Mouse (Mus musculus): ENCODE results near the gene Txnrd3. TPM values are rescaled to one million over a fixed set of nuclear protein-coding genes. Genes with fewer than 3 reads are reported as not detected.

The Txnrd3 gene
- polyA plus RNA-seq, 1 experiment from 2014 or later: 12.5 TPM

DNA sequence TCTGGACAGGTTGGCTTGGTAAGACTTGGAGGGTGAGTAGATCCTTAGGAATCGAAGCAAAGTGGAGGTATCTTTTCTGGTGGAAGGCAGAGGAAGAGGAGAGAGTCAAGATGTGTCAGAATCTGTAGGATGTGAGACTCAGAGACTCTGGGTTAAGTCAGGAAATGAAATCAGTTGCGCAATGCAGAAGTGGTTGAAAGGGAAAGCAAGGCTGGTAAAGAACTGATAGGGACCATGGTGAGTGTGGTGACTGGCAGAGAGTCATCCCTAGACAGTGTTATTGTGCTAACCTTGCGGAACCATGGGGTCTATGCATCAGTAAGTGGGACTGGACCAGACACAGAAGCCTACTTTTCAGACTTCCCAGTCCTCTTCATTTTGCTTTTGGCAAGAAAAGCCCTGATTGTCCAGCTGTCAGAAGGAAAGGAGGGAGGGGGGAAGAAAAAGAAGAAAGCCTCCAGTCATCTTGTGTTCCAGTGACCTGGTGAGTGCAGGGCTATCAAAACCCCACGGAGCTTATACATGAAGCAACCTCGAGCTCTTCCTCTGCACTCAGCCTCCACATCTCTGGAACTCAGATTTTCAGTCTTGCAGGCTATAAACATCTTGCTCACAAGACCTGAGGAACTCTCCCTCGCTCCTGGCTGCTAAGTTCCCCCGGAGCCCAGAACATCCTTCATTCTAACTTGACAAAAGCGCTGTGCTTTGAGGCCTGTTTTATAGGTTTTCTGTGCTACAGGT is 15.6 kb upstream of the Txnrd3 start:
- Histone ChIP-seq H3K9ac (no peak overlapping the region), H3K4me2 (replicated peaks) (no peak overlapping the region), H3K4me3 (no peak overlapping the region), H3K4me1 (no peaks in the 10 kb centered on the region), H3K27ac (no peak overlapping the region), H3K27me3 (no peaks in the 10 kb centered on the region; the same call in 1 of the 2 replicates), H3K36me3 (no peaks in the 10 kb centered on the region), H3K9me3 (no peaks in the 10 kb centered on the region)
- 64% methylated on average over 8 of the region's 8 CpGs for WGBS
- ATAC-seq (ENCODE audit: insufficient number of reproducible peaks, insufficient read depth, low FRiP score, low TSS enrichment): no peak

DNA sequence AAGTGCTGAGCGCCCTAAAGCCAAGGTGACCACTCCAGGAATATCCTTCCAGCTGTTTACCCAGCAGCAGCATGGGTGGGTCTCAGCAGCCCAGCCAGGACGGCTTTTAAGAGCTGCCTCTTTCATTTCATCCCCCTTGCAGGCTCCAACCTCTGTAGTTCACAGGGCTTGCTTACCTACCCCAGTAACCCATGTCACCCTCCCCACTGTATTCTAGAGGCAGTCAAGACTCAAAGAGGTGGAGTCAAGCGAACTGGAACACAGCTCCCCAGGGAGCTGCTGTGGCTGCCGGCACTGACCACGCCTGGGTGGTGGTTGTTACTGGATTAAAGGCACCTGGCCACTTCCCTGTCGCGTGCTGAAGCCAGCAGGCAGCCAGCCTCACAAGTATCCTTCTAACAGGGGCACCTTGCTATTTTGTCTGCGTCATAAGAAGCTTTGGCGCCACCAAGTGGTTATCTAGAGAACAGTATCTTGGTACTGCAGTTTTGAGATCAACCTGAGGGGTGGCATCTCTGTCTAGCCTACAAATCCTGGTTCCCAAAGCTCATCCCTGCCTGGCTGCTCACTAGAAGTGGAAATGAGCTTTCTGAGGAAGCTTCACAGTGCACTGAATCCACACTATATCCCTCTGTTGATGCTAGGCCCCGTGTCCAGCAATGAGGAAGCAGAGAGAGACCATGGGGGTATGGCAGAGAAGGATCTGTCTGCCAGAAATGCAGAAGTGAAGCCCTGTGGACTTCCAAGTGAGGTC is 11.8 kb upstream of the Txnrd3 start:
- H3K4me1 ChIP-seq: peaks cover 6% of the 10 kb centered on the region; the same call in 1 of the 2 replicates
- H3K36me3 ChIP-seq: no peaks in the 10 kb centered on the region
- H3K9me3 ChIP-seq: no peaks in the 10 kb centered on the region
- no peak overlapping the region for H3K27ac ChIP-seq
- H3K9ac ChIP-seq: no peak overlapping the region
- H3K4me3 ChIP-seq: no peak overlapping the region
- no peak overlapping the region for H3K4me2 ChIP-seq (replicated peaks)
- peak; percentile 68; the same call in 1 of the 2 replicates for ATAC-seq (ENCODE audit: insufficient number of reproducible peaks, insufficient read depth, low FRiP score, low TSS enrichment)
- 9% methylated on average over 10 of the region's 10 CpGs for WGBS
- H3K27me3 ChIP-seq: no peaks in the 10 kb centered on the region; the same call in 1 of the 2 replicates

DNA sequence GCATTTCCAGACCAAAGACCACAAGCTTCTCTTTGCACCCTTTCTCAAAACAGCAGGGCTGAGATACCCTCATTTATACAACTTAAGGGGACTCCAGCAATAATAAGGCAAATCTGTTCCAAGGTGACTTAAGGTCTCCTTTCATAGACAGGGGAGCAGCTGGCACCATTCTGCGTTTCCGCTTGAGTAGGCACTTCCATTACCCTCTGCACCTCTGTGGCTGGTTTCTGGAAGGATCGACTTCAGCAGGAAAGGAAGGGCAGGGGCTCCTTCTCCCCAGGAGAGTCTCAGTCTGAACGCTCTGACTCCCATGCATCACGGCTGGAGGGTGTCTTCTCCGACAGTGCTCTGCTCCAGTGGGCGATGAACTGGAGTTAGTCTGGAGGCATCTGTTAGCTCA is 10.7 kb upstream of the Txnrd3 start:
- Histone ChIP-seq H3K9me3 (no peaks in the 10 kb centered on the region), H3K36me3 (no peaks in the 10 kb centered on the region), H3K4me3 (no peak overlapping the region), H3K9ac (no peak overlapping the region), H3K4me1 (peaks cover 6% of the 10 kb centered on the region; the same call in 1 of the 2 replicates), H3K27me3 (no peaks in the 10 kb centered on the region; the same call in 1 of the 2 replicates), H3K4me2 (replicated peaks) (no peak overlapping the region), H3K27ac (no peak overlapping the region)
- ATAC-seq (ENCODE audit: insufficient number of reproducible peaks, insufficient read depth, low FRiP score, low TSS enrichment): no peak
- 66% methylated on average over 7 of the region's 7 CpGs for WGBS

DNA sequence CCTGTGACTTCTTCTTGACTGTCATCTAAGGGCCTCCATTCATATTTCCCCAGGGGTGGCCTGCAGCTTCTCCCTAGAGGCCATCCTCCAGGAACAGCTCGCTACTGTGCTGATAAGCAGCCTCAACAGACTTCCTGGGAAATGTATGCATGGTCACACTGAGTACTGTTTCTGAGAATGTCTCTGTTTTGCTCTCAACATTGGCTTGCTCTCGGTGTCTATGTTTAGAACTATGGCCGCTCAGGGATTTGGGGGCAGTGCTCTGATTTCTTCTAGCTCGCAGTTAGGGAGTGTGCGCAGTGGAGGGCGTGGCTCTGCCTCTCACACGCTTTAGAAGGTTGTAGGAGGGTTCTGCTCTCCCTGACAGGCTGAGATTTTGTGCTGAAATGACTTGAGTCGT is 9.4 kb upstream of the Txnrd3 start:
- Histone ChIP-seq H3K9me3 (no peaks in the 10 kb centered on the region), H3K9ac (no peak overlapping the region), H3K4me3 (no peak overlapping the region), H3K4me1 (peaks cover 6% of the 10 kb centered on the region; the same call in 1 of the 2 replicates), H3K27me3 (no peaks in the 10 kb centered on the region), H3K4me2 (replicated peaks) (no peak overlapping the region), H3K36me3 (no peaks in the 10 kb centered on the region), H3K27ac (no peak overlapping the region)
- WGBS: 41% methylated on average over 8 of the region's 8 CpGs
- ATAC-seq (ENCODE audit: insufficient number of reproducible peaks, insufficient read depth, low FRiP score, low TSS enrichment): no peak

DNA sequence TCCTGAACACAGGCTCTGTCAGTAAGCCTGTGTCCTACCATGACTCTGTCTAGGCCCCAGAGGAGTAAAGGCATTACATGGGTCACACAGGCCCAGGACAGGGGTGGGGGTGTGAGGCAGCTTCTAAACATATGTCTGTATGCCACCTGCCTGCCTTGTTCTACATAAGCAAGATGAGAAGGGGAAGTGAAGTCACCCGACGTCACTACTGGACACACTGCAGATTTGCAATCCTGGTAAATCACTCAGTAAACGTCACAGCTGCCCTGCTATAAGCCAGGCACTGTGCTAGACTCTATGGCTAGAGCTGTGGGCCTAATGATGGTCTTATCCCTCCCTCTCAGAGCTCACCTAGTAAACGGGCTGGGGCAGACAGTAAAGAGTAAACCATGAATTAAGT is 5.8 kb upstream of the Txnrd3 start:
- H3K4me2 ChIP-seq (replicated peaks): no peak overlapping the region
- peaks cover 6% of the 10 kb centered on the region; the same call in 1 of the 2 replicates for H3K4me1 ChIP-seq
- H3K27me3 ChIP-seq: no peaks in the 10 kb centered on the region
- H3K4me3 ChIP-seq: no peak overlapping the region
- H3K9me3 ChIP-seq: no peaks in the 10 kb centered on the region
- no peak overlapping the region for H3K9ac ChIP-seq
- H3K36me3 ChIP-seq: no peaks in the 10 kb centered on the region
- 75% methylated on average over 4 of the region's 4 CpGs for WGBS
- no peak overlapping the region for H3K27ac ChIP-seq
- ATAC-seq (ENCODE audit: insufficient number of reproducible peaks, insufficient read depth, low FRiP score, low TSS enrichment): no peak

DNA sequence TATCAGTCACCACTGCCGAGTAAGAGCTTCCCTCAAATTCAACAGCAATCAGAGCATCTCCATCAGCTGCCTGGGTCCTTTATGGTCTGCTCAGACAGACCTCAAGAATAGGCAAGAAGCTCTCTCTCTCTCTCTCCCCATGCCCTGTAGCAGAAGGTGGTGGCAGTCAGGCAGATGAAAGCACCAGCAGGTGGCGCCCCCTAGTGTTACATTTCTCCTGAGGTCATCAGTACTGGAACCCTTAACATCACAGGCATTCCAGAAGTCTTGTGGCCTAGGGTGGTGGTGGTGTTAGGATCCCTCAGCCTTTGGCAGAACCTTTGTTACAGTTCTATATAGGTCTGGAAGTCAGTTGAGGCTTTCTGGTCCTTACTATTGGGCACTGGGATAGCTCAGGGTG is 4.8 kb upstream of the Txnrd3 start:
- Histone ChIP-seq H3K4me3 (no peak overlapping the region), H3K36me3 (no peaks in the 10 kb centered on the region), H3K4me2 (replicated peaks) (no peak overlapping the region), H3K27ac (no peak overlapping the region), H3K9me3 (no peaks in the 10 kb centered on the region), H3K27me3 (no peaks in the 10 kb centered on the region), H3K4me1 (peaks cover 8% of the 10 kb centered on the region; the same call in 1 of the 2 replicates), H3K9ac (no peak overlapping the region)
- 32% methylated on average over 2 of the region's 2 CpGs for WGBS
- ATAC-seq (ENCODE audit: insufficient number of reproducible peaks, insufficient read depth, low FRiP score, low TSS enrichment): no peak

DNA sequence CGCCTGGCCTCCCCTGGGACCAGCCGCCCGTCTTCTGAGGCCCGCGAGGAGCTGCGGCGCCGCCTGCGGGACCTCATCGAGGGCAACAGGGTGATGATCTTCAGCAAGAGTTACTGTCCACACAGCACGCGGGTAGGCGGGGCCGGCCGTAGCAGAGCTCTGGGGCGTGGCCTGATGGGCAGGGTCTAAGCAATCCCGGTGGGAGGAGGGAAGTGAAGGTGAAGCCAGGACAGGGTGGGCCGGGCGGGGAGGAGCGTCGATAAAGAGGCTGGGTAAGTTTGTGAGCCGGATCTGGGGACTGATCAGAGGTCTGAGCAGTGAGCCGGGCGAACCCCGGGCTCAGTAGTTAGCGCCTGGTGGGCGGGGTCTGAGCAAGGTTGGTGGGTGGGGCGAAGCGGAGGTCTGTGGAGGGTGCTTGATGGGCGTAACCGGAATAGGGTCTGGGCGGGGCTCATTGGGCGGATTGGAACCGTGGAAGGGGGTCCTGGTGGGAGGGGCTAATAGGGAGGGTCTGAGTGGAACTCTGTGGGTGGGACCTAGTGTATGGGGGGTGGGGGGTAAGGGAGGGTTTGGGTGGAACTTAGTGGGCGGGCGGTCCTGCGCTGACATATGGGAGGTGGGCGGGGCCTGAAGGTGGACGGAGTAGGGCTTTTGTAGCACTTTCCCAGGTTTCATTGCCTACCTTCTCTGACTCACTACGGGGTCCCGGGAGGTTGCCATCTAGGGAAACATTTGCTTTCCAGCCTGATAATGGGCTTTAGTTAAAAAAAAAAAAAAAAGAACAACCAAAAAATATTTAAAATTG is 685 bp downstream of the Txnrd3 start:
- WGBS: 1% methylated on average over 40 of the region's 41 CpGs
- Histone ChIP-seq H3K27ac (peak overlapping the region; percentile 85), H3K4me3 (peak overlapping the region; percentile 59), H3K4me2 (replicated peaks) (peak overlapping the region; percentile 78), H3K9ac (peak overlapping the region; percentile 55), H3K9me3 (no peaks in the 10 kb centered on the region), H3K36me3 (no peaks in the 10 kb centered on the region), H3K4me1 (0 out of 2 replicates have a peak, but pooled peaks cover 2% of the 10 kb centered on the region), H3K27me3 (no peaks in the 10 kb centered on the region)
- ATAC-seq (ENCODE audit: insufficient number of reproducible peaks, insufficient read depth, low FRiP score, low TSS enrichment): peak; percentile 95

DNA sequence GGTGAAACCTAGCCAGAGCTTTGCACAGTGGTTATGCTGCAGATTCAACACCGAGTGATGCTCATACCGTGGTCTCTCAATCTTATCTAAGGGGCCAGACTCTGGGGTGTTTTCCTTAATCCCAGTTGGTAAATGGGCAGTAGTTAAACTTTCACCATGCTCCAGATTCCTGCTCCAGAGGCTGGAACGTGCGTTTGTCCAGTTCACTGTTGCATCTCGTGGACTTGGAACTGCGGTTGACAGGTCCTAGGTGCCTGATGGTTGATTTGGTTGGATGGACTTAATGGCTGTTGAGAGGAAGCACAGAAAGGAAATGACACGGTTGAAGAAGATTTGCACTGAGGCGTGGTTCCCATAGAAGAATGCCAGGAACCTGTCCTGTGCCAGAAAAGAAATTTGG is 6.1 kb downstream of the Txnrd3 start:
- Histone ChIP-seq H3K27me3 (no peaks in the 10 kb centered on the region), H3K36me3 (no peaks in the 10 kb centered on the region), H3K27ac (no peak overlapping the region), H3K4me2 (replicated peaks) (no peak overlapping the region), H3K9me3 (no peaks in the 10 kb centered on the region), H3K4me1 (no peaks in the 10 kb centered on the region), H3K4me3 (no peak overlapping the region), H3K9ac (no peak overlapping the region)
- ATAC-seq (ENCODE audit: insufficient number of reproducible peaks, insufficient read depth, low FRiP score, low TSS enrichment): no peak
- WGBS: 88% methylated on average over 8 of the region's 8 CpGs

DNA sequence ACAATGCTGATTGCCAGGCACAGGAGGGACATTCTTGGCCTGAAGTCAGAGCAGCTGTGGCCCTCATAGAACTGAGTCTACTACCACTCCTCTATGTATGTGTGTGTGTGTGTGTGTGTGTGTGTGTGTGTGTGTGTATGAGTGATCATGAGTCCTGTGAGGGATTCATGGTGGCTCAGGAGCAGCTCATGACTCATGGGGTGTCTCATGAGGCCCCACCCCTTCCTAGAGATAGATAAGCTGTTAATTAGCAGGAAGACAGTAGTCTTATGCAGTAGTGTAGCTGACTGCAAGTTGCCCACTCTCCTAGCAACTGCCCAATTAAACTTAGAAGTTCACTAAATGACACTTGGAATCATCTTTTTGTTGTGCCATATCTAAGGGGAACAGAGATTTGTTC is 8.0 kb downstream of the Txnrd3 start:
- Histone ChIP-seq H3K27me3 (no peaks in the 10 kb centered on the region), H3K9me3 (no peaks in the 10 kb centered on the region), H3K4me2 (replicated peaks) (no peak overlapping the region), H3K4me3 (no peak overlapping the region), H3K4me1 (no peaks in the 10 kb centered on the region), H3K9ac (no peak overlapping the region), H3K27ac (no peak overlapping the region), H3K36me3 (no peaks in the 10 kb centered on the region; the same call in 1 of the 2 replicates)
- ATAC-seq (ENCODE audit: insufficient number of reproducible peaks, insufficient read depth, low FRiP score, low TSS enrichment): no peak

DNA sequence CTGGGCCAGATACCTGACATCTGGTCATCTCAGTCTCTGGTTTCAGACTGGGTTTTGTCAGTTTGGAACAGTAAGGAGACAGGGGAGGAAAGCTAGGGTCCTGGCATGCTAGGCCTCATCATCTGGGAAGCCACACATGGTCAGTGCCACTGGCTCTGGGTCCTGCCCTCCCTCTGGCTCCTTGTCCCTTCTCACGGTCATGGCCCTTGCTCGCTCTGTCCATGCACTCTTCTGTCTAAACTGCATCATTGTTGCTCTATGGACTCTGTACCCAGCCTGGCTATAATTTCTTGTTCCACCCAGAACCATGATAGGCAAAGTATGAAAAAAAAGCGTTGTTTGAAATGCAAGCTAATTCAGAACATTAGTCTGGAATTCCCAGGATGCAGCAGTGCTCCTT is 11.2 kb downstream of the Txnrd3 start:
- Histone ChIP-seq H3K27me3 (no peaks in the 10 kb centered on the region), H3K36me3 (no peaks in the 10 kb centered on the region; the same call in 1 of the 2 replicates), H3K9ac (no peak overlapping the region), H3K27ac (no peak overlapping the region), H3K4me2 (replicated peaks) (no peak overlapping the region), H3K9me3 (no peaks in the 10 kb centered on the region), H3K4me1 (no peaks in the 10 kb centered on the region), H3K4me3 (no peak overlapping the region)
- 90% methylated on average over 3 of the region's 3 CpGs for WGBS
- no peak for ATAC-seq (ENCODE audit: insufficient number of reproducible peaks, insufficient read depth, low FRiP score, low TSS enrichment)

DNA sequence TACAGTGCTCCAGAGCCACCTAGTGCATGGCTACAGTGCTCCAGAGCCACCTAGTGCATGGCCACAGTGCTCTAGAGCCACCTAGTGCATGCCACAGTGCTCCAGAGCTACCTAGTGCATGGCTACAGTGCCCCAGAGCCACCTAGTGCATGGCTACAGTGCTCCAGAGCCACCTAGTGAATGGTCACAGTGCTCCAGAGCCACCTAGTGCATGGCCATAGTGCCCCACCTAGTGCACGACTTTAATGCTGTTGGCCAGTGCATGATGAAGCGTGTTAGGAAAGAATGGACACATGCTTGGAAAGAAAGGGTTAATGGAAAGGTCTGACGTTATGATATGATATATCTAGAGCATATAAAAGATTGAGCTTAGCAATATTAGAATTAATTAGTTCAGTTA is 14.6 kb downstream of the Txnrd3 start:
- H3K27ac ChIP-seq: no peak overlapping the region
- no peaks in the 10 kb centered on the region for H3K9me3 ChIP-seq
- WGBS: 81% methylated on average over 3 of the region's 3 CpGs
- H3K27me3 ChIP-seq: no peaks in the 10 kb centered on the region
- H3K4me2 ChIP-seq (replicated peaks): no peak overlapping the region
- peaks cover 2% of the 10 kb centered on the region for H3K36me3 ChIP-seq
- no peaks in the 10 kb centered on the region for H3K4me1 ChIP-seq
- ATAC-seq (ENCODE audit: insufficient number of reproducible peaks, insufficient read depth, low FRiP score, low TSS enrichment): no peak
- H3K9ac ChIP-seq: no peak overlapping the region
- no peak overlapping the region for H3K4me3 ChIP-seq

All from embryonic facial prominence, embryonic 12.5 days (tissue).